Mouse (Mus musculus) skeletal muscle tissue, adult 2 months (tissue): ENCODE measurements at regions not wholly inside any gene's neighbourhood (a gene's known extent, or its start where the extent isn't known, plus 50 kb on each side); places are given as distances from the start of the nearest gene placed in this dataset.

Source experiments
- DNase-seq: peaks from one replicate; pipeline ENCODE4 v3.0.0-alpha.2; 2012; ENCODE audit warnings: low read depth, low spot score

DNA sequence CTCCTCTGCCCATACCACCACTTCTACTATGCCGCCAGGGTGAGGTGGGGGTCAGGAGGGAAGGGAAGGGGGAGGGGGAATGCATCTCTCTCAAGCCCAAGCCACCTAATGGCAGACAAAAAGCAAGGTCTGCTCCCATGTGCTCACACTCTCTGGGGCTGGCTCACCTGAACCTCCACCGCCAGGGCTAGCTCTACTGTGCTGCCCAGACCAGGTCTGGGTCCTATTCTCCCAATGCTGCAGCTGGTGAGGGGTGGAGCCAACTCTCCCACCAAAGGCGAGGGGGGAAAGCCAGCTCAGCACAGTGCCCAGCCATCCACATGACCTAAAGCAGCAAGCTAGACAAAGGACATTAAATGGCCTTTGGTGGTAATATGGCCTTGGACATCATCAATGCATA, 158.6 kb downstream of the Chic2 start:
- DNase-seq = no peak

DNA sequence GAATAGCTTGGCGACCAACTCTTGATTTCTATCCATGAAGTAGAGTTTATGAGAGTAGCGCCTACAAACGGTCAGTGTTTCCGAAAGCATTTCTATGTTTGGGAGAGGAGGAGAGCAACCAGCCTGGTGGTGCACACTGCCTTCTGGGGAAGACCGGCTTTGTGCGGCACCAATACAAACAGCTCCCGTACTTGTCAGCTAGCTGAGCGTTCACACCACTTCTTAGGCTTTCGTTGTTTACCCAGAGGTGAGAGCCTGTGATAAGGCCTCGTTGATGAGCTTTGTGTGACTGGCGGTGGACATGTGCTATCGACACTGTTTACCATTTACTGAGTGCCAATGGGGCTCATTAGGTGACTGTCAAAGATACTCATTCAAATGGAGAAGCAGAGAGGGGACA, 162.0 kb downstream of the Chic2 start:
- no peak for DNase-seq

DNA sequence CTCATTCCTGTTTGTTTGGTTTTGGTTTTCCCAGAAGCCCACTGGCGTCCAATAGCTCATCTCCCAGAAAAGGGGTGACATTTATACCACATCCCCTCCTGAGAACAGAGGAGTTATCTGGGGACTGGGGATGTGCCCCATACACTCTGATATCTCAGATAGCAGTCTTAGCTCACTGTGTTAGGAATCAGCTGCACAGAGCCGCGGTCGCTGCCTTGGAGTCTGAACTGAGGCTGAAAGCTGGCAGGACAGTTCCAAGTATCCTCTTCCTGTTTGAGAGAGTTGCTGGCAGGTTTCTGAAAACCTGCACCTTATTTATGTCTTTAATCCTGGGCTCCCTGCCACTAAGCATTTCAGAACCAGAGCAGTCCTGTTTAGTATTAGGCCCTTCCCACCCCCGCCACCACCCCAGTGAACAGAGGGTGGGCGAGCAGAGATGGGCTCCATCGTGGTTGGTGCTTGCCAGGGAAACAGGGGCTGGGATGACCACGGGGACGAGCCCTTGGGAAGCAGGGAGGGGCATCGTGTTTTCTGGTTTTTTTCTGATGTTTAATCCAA, 163.8 kb downstream of the Chic2 start:
- DNase-seq = peak; percentile 11

DNA sequence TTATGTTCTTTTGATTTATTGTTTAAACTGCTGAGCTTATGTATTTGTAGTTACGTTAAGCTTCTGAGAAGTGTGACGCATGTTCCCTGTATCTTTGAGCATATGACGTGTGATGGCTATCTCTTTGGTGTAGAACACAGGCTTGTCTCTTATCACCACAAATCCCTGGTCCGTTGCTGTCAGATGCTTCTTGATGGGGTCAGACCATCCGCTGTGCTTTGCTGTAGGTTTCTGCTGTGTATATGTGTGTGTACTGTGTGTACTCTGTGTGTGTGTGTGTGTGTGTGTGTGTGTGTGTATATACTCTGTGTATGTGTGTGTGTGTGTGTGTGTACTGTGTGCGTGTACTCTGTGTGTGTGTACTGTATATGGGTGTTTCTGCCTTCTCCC, 164.5 kb downstream of the Chic2 start:
- DNase-seq = no peak

DNA sequence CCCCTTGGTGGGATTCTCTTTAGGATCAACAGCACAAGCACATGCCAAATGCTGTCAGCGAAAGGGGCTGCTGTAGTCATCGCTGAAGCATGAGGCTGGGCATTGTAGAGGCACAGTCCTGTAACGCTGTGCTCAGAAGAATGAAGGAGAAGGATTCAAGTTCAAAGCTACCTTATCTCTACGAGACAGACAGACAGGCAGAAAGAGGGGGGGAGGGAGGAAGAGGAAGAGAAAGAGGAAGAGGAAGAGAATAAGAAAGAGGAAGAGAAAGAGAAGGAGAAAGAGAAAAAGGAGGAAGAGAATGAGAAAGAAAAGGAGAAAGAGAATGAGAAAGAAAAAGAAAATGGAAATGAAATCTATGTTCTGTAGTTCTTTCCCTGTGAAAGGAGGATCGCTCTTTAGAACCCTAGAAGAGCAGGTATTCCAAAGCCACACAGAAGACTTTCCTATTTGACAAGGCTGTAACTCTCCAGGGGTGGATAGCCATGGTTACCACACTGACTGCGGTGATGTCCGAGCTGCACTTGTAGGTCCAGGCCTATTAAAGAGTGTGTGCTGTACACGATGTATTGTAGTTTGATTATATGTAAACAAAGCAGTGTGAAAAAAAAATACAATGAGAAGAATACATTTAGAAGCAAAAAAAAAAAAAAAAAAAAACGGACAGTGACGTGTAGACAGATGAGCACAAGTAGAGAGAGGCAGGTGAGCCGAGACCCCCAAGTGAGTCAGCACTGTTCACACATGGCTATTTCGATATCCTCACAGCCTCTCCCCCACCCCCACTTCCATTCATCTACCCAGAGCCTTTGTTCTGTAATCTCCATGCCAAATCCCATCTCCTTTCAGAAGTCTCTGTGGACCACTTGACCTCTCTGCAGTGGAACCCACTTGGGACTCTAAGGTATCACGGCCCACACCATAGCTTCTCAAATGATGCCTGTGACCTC, 165.2 kb downstream of the Chic2 start:
- DNase-seq = no peak

DNA sequence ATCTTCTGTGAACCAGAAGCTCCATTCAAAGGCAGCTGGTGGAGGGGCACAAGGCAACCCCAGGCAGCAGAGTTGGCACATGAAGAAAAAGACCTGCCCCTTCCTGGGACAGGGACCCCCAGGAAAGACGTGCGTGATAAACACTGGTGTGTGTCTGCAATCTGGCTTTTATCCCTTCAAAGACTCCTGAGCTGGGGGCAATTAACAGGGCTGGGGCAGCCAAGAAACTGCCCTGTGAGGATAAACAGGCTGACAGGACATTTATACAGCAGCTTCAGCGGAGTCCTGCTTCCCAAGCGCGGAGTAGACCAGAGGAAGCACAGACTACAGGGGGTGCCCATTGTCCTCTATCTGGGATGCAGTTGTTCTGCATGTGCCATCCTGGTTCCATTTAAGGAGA, 167.0 kb downstream of the Chic2 start:
- no peak for DNase-seq

DNA sequence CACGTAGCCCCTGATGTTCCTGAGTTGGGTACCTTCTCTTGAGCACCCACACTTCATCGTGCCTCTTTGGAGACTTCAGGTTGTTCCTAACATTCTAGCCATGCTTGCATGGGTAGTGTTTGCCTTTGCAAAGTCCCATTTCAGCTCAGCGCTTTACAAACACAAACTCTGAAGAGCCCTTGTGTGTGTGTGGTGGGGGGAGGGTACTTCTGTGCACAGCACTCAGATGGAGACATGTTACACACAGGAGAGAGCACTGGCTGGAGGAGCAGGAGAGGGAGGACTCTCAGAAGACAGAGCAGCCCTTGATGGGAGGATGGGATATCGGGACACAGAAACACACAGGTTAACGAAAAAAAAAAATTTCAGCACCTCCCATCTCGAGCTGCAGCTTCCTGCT, 167.4 kb downstream of the Chic2 start:
- DNase-seq = no peak

DNA sequence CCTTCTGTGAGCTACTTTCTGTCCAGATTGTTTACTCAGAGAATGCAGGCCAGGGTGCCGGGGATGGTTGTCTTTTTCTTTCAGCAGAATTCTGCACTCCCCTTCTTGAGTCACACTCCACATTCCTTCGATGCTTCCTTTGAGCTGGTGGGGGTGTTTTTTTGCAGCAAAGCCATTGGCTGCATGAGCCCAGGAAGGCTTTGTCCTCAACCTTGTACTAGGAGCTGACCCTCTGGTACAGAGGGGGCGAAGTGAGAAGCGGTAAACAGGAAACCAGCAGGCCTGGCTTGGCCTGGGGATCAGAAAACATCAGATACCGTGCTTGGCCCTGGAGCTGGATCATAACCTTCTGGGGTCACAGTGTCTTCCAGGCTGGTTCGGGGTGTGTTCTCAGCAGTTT, 169.9 kb downstream of the Chic2 start:
- peak; percentile 7 for DNase-seq

DNA sequence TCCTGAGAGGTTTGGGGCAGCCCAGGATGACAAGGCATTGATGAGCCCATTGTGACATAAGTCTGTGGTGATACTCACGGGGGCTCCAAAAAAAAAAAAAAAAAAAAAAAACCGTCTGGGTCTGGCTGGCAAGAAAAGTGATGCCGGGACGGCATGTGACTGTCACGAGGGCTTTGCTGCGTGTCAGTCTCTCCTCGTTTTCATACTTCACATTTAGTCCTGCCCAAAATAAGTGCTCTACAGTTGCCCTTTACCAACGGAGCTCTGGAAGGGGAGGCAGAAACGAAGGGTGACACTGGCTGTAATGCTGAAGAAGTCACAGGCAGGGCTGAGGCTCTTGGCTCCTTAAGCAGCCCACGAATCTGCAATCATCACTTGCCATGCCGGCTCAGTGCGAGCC, 167.9 kb upstream of the Lnx1 start:
- no peak for DNase-seq

DNA sequence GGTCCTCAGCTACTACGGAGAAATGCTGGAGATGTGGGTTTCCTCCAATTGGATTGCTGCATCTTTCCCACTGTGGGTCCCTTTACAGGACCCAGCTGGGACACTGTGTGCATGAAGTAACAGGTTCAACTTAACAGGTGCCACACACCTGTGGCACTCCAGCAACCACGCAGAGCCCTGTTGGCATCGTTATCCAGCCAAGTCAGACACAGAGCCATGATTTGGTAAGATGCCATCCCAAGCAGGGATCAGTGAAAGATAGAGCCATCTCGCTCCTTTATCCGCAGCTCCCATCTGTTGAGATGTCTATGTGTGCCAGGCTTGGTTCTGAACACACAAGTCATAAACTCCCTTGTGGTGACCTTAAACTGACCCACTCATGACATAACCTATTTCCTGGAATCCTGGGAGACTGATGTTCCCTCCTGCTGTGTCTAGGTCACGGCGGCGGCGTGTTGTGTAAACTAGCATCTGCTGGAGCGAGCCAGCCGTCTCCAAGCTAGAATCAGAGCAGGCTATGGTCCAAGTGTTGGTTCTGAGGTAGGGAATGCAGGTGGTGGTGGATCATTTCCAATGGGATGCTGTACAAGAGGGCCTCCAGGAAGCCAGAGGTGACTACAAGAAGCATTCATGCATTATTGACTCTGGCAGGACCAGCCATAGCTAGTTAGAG, 164.5 kb upstream of the Lnx1 start:
- no peak for DNase-seq

DNA sequence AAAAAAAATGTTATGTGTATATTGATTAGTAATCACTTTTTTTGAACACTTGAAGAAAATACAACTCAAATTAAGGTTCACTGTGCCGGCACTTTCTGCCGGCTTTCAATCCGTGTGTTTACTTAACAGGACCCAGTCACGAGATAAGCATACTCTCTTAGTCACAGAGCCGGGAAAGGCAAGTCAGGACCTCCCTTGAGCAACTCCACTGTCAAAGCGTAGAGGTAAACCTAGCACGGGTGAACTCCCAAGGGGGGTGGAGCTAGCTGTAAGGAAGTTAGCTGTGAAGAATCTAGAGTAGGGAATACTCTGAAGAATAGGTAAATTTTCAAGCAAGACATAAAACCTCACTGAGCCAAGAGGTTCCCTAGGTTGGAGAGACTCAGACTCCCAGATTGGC, 164.0 kb upstream of the Lnx1 start:
- DNase-seq = no peak

DNA sequence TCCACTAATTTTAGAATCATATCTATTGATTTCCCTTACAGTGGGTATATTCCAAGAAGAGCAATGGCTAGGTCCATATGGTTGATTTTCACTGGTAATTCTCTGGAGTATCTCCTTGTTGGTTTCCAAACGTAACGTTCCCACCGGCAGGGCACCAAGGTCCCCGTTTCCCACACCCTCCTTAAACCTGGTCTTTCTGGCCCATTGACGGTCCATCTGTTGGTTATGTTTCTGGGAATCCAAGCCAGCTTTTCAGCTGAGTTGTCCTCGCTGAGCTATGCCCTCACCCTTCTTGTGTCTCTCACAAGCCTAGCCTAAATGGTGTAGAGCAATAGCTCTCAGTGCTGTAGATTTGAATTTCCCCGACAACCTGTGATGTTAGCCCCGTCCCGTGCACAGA, 162.7 kb upstream of the Lnx1 start:
- no peak for DNase-seq

DNA sequence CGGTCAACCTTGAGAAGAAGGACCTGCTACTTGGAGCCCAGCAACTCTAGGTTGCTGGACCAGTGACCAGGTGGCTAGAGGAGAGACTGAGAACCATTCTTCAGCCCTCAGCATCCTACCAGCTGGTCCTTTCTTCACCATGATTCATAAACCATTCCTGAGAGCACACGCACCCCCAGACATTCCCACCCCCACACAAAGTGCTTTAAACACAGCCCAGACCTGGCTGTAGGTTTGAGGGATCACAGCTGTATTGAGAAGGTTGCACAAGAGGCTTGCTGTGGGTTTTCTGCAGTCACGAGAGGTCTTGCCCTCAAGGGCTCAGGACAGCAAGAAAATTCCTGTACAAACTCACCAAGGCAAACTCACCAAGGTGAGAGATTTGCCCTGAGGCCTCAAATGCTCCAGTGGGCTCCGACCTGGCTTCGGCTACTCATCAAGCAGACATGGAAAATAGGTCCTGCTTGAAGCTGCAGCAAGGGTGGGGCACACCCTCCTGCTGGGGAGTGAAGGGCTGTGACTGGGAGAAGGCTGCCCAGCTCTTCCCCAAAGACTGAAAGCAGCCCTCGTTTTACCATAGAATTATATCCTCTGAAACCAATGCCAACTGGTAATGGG, 161.9 kb upstream of the Lnx1 start:
- DNase-seq = no peak

DNA sequence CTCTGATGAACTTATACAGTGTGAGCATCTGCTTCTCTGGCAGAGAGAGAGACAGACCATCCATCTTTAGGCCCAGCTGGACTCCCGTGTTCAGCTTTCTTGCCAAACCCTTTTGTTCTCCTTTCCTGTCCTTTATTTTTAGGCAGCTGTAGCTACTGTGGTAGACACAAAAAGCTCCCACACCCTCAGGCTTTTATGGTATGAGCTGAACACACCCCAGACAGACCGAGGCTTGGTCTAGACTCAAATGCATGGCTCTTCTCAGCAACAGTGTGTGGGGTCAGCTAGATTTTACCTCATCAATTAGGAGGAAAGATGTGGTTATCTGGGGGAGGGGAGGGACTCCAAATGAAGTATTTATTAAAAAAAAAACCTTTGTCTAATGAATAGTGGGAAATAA, 158.6 kb upstream of the Lnx1 start:
- no peak for DNase-seq

DNA sequence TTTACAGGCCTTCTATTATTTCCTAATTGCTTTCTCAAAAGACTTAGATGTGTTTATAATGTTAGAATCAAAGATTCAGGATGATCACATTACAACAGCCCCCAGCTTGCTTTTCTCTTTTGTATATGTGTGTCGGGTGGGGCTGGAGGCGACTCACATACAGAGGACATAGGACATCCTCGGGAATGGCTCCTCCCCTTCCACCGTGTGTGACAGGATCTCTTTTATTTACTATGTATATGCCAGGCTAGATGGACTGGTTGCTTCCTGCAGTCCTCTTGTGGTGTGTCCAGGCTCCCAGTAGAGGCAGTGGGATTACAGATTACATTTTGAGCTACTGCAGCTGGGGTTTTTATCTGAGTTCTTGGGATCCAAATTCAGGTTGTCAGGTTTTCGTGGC, 155.1 kb upstream of the Lnx1 start:
- DNase-seq = no peak

DNA sequence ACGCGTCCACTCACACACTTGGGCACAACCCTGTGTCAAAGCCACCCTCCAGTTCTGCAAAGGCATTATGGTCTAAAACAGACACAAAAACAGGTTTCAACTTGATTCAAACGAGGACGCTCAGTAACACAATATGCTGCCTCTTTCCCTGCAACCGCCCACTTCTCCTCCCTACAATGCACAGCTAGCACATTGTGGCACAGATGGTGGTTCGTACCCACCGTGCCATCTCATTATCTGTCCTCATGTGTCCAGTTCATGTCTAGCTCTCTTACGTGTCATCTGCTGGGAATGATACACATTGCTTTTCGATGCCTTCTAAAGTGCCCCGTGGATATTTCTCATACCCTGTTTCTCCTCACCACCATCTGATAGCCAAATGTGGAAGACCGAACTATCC, 154.4 kb upstream of the Lnx1 start:
- DNase-seq = no peak

DNA sequence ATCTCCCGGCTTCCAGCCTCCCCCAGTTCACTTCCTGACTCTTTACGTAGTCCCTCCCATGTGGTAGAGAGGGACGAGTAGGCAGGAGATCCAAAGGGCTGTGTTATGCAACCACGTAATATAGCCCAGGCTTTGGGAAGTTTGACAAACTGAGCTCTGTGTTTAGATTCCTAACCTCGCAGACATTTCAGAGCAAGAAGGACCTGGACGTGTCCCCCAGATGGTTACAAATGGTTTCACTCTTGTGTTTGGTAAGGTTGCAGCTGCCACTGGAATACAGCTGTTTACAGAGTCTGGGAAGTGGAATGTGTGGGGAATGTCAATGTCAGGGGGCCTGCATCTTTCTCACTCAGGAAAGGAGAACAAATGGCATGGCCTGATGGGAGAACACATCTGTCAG, 145.1 kb upstream of the Lnx1 start:
- no peak for DNase-seq

DNA sequence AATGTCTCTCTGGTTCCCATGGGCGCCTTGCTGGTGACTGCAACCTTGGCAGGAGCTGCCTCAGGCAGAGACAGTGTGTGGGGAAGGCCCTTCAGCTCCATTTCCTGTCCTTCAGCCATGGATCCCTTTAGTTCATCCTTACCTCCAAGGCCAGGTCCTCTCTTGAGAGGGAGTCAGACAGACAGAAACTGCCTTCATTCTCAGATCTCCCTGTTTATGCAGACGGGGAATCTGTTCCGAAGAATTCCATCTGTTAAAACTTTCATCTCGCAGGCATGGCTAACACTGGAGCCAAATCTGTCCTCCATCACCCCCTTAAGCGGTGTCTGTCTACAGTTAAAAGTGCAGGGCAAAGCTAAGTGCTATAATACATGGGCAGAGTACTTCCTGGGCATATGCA, 144.0 kb upstream of the Lnx1 start:
- no peak for DNase-seq

DNA sequence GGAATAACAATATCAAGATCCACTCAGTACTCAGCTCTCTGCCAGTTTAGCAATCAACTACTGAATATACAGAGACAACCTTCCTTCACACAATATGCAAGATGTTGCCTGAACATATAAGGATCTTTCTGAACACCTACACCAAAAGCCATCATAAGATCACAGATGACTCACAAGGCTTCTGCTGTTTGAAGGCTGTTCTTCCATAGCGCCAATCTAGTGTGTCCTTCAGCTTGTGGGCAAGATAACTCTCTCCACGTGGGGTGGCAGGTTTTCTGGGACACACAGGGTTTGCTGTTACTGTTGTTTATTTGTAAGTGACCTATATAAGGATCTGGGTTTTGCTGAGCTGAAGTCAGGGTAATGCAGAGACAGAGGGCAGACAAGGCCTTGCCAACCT, 131.7 kb upstream of the Lnx1 start:
- no peak for DNase-seq

DNA sequence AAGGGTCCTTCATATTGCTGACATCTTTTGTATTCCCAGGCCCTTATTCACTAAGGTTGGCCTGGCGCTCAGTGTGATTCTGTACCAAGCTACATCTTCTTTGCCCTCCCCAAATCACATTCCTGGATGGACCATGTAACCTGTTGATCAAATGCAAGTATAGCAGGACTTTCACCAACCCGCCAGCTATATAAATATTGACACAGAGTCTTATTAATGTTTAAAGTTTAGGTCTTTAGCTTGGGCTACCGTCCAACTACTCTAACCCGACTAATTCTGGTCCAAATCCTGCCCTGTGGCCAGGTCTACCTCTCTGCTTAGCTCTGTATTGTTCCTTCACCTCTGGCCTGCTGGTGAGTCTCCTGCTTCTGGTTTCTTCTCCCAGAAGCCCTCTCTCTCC, 131.2 kb upstream of the Lnx1 start:
- DNase-seq = no peak

DNA sequence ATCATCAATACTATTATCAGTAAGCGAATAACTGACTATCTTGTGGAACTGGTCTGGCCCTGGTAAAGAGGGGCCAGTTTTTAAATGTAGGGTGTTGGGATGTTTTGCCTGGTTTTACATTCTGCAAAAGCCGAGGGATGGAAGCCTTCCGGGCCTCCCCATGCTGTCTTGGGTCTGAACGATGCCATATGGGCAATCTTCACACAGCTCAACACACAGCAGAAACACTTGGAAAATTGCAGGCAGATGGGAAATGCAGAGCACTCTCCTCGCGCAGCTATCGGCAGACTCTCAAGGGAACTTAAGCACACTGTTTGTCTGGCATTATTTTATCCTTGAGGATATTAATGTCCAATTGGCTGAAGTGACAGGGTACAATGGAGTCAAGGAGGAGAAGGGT, 129.3 kb upstream of the Lnx1 start:
- no peak for DNase-seq

DNA sequence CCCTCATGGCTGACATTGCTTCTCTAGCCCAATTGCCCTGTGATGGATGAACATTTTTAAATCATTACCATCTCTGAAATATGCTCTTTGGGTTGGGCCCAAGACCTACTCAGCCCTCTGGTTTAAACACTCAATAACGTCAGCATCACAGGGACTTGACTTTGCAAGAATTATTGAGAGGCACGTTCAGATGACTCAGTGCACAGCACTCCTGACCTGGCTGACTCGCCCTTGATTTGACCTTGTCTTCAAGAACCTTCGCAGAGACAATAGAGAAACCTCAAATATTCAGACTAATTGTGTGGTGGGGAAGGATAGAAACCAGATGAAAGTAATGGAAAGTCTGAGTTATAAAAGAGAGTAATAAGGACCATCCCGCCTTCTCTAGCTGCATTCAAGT, 127.9 kb upstream of the Lnx1 start:
- no peak for DNase-seq

DNA sequence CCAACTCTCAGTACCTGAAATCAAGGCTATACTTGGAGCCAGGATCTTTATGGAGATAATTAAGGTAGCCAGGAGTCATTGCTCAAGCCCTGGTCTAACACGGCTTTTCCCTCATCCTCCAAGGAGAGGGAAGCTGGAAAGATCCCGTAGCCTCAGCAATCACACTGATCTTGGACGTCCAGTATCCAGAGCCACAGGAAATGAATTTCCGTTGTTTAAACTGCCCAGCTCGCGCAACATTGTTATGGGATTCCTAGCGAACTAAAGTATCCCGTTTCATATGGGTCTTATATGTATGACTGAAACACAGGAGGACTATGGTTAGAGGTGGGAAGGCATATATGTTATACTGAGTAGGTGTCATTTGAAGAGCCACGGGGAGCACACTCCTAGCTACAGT, 126.3 kb upstream of the Lnx1 start:
- no peak for DNase-seq
